8 mouse cellular contexts compared by ENCODE assay signal in the genomic region with DNA sequence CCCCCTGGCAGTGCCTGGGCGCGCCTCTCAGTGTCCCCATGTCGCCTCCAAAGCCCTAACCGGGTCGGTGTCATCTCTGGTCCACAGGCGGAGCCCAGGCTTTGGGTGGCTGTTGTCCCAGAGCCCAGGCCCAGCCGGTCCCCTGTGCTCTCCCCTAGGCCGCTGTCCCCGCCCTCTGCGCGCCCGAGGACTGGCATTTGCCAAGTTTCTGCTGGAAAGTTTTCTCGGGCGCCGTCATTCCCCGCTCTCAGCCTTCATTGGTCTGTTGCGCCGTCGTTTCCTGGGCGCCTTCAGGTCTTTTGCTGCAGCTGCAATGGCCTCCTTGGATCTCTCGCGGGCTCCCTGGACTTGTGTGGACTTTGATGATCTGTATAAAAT. TPM values are rescaled to one million over a fixed set of nuclear protein-coding genes. Genes with fewer than 3 reads are reported as not detected.
DNase-seq lines count a peak whose midpoint lies in the region; ATAC-seq and TF ChIP-seq lines count a peak whose summit lies in the region.

No protein-coding gene starts in this region.

- TF ChIP-seq EP300 in stomach, postnatal 0 days (optimal IDR thresholded peaks at IDR 0.05): no peak

- H3K4me2 ChIP-seq in heart, embryonic 11.5 days: peak overlapping the region; percentile 79
- H3K4me2 ChIP-seq in kidney, embryonic 15.5 days: peak overlapping the region; percentile 85
- peak overlapping the region; percentile 84 for H3K4me2 ChIP-seq in stomach, postnatal 0 days (replicated peaks; ENCODE audit: low read depth)

- 0 out of 2 replicates have a peak, but pooled peaks cover 3% of the 10 kb centered on the region for H3K36me3 ChIP-seq in heart, embryonic 11.5 days (ENCODE audit: control insufficient read depth, insufficient read depth, low read length)
- H3K36me3 ChIP-seq in kidney, embryonic 15.5 days: peaks cover 4% of the 10 kb centered on the region; the same call in 1 of the 2 replicates
- H3K36me3 ChIP-seq in stomach, postnatal 0 days (ENCODE audit: control insufficient read depth, insufficient read depth, low read length): no peaks in the 10 kb centered on the region

- peak; percentile 58 for DNase-seq in layer of hippocampus, adult 11-12 months (ENCODE audit: low spot score)
- no peak for DNase-seq in layer of hippocampus, adult 9-10 months (ENCODE audit: low spot score)
- peak; percentile 50 for DNase-seq in fibroblast of lung, adult 2 months (ENCODE audit: low read depth)
- peak; percentile 60 for DNase-seq in liver
- DNase-seq in neural tube, embryonic 10.5 days (ENCODE audit: extremely low spot score, low spot score): peak; percentile 82
- DNase-seq in stomach, postnatal 0 days (ENCODE audit: low spot score): peak; percentile 94

- under 1% methylated on average over 22 of the region's 22 CpGs for WGBS in heart, embryonic 11.5 days (ENCODE audit: insufficient replicate concordance)
- 0% methylated on average over 22 of the region's 22 CpGs for WGBS in kidney, embryonic 15.5 days
- WGBS in stomach, postnatal 0 days: under 1% methylated on average over 22 of the region's 22 CpGs

- H3K9ac ChIP-seq in heart, embryonic 11.5 days (ENCODE audit: low read depth, low read length): peak overlapping the region; percentile 97
- peak overlapping the region; percentile 85 for H3K9ac ChIP-seq in kidney, embryonic 15.5 days
- peak overlapping the region; percentile 98 for H3K9ac ChIP-seq in stomach, postnatal 0 days (ENCODE audit: low read length)

- no peaks in the 10 kb centered on the region for H3K9me3 ChIP-seq in heart, embryonic 11.5 days (replicated peaks; ENCODE audit: control insufficient read depth, low read length)
- H3K9me3 ChIP-seq in kidney, embryonic 15.5 days (replicated peaks): no peaks in the 10 kb centered on the region
- H3K9me3 ChIP-seq in stomach, postnatal 0 days (ENCODE audit: control insufficient read depth, low read length): no peaks in the 10 kb centered on the region

- H3K4me3 ChIP-seq in heart, embryonic 11.5 days (ENCODE audit: low read depth, low read length): peak overlapping the region; percentile 78
- H3K4me3 ChIP-seq in kidney, embryonic 15.5 days (replicated peaks): peak overlapping the region; percentile 71
- peak overlapping the region; percentile 80 for H3K4me3 ChIP-seq in stomach, postnatal 0 days (ENCODE audit: low read depth, low read length)

- peak overlapping the region; percentile 98 for H3K27ac ChIP-seq in heart, embryonic 11.5 days (ENCODE audit: low read depth, low read length)
- H3K27ac ChIP-seq in kidney, embryonic 15.5 days: peak overlapping the region; percentile 98
- peak overlapping the region; percentile 100 for H3K27ac ChIP-seq in stomach, postnatal 0 days (replicated peaks)

- ATAC-seq in heart, embryonic 11.5 days (replicated peaks; ENCODE audit: insufficient number of reproducible peaks, low FRiP score, low TSS enrichment): peak; percentile 87
- peak; percentile 92 for ATAC-seq in kidney, embryonic 15.5 days (replicated peaks; ENCODE audit: low FRiP score)
- ATAC-seq in stomach, postnatal 0 days (ENCODE audit: low FRiP score, low TSS enrichment): peak; percentile 94

- peak; percentile 6; the same call in 1 of the 2 replicates for TF ChIP-seq CTCF in stomach, postnatal 0 days (IDR thresholded peaks at IDR 0.05; ENCODE audit: low read depth)

- H3K4me1 ChIP-seq in heart, embryonic 11.5 days (ENCODE audit: control insufficient read depth, insufficient read depth, low read length): peaks cover 15% of the 10 kb centered on the region; the same call in 1 of the 2 replicates
- peaks cover 28% of the 10 kb centered on the region for H3K4me1 ChIP-seq in kidney, embryonic 15.5 days
- peaks cover 7% of the 10 kb centered on the region; the same call in 1 of the 2 replicates for H3K4me1 ChIP-seq in stomach, postnatal 0 days (replicated peaks; ENCODE audit: control insufficient read depth, insufficient read depth)

- no peaks in the 10 kb centered on the region for H3K27me3 ChIP-seq in heart, embryonic 11.5 days (ENCODE audit: control insufficient read depth, insufficient read depth, low read length)
- no peaks in the 10 kb centered on the region for H3K27me3 ChIP-seq in kidney, embryonic 15.5 days
- H3K27me3 ChIP-seq in stomach, postnatal 0 days (ENCODE audit: control insufficient read depth, insufficient read depth, low read length): no peaks in the 10 kb centered on the region

RNA-seq across cellular contexts. Expression of gene Parva, which starts 0.8 kb away (rescaled TPM):
- polyA plus RNA-seq in heart, embryonic 11.5 days (2014; fragmentation: Nextera tagmentation; extraction: Ambion mirVana): 83.3 and 93.3 TPM in 2 replicates
- 103 and 107 TPM in 2 replicates for polyA plus RNA-seq in kidney, embryonic 15.5 days (2015; fragmentation: Nextera tagmentation; extraction: Ambion mirVana)
- 69.5 and 72.3 TPM in 2 replicates for polyA plus RNA-seq in stomach, postnatal 0 days (2015; fragmentation: Nextera tagmentation; extraction: Ambion mirVana)
